Mouse (Mus musculus) liver, embryonic 16.5 days (tissue): ENCODE data around the gene Zc3hc1. TPM values are rescaled to one million over a fixed set of nuclear protein-coding genes. Genes with fewer than 3 reads are reported as not detected.

ENCODE experiments used
- ATAC-seq: fragments of 200-750 bp; cut with Nextera tagmentation; 2 replicates; pipeline ENCODE4 v1.8.0; 2017; ENCODE audit warnings: low read depth, mild to moderate bottlenecking, moderate number of reproducible peaks, moderate library complexity
- H3K27ac ChIP-seq: fragments of 300-500 bp; sonication (generic); 2 replicates; pipeline ENCODE4 v1.5.1; 2014; ENCODE audit warnings: mild to moderate bottlenecking, low read length
- H3K27me3 ChIP-seq: fragments of 300-500 bp; sonication (generic); 2 replicates; pipeline ENCODE4 v1.6.1; 2014; ENCODE audit warnings: low read depth, low read length, mixed read lengths; ENCODE audit not compliant: control insufficient read depth, insufficient read depth
- H3K36me3 ChIP-seq: fragments of 300-500 bp; sonication (generic); 2 replicates; pipeline ENCODE4 v1.6.1; 2014; ENCODE audit warnings: mild to moderate bottlenecking; ENCODE audit not compliant: control insufficient read depth, insufficient read depth
- H3K4me1 ChIP-seq: fragments of 300-500 bp; sonication (generic); 2 replicates; pipeline ENCODE4 v1.6.1; 2014; ENCODE audit warnings: low read depth, low read length, mixed read lengths; ENCODE audit not compliant: control insufficient read depth
- H3K4me2 ChIP-seq: fragments of 300-500 bp; sonication (generic); 2 replicates; pipeline ENCODE4 v1.6.1; 2014; ENCODE audit warnings: low read depth, low read length, mixed read lengths
- H3K4me3 ChIP-seq: fragments of 300-500 bp; sonication (generic); 2 replicates; pipeline ENCODE4 v1.5.1; 2014; ENCODE audit warnings: low read depth, mild to moderate bottlenecking, low read length
- H3K9ac ChIP-seq: fragments of 300-500 bp; sonication (generic); 2 replicates; pipeline ENCODE4 v1.6.1; 2014; ENCODE audit warnings: low read depth, low read length
- H3K9me3 ChIP-seq: fragments of 300-500 bp; sonication (generic); replicated peaks from 2 replicates; pipeline ENCODE4 v1.6.1; 2016; ENCODE audit warnings: low read length; ENCODE audit not compliant: control insufficient read depth
- WGBS: fragments of 180-500 bp; shearing (Covaris S2); extraction: QIAGEN DNeasy Blood & Tissue Kit; methylation state at CpG from one replicate; pipeline ENCODE4 v1.1.7; 2014; ENCODE audit not compliant: insufficient replicate concordance; 5-methylcytosine and 5-hydroxymethylcytosine counted together
- polyA plus RNA-seq: library from polyadenylated mRNA; unstranded; fragments of >200 nt; fragmentation: Nextera tagmentation; extraction: Ambion mirVana; gene quantifications from 2 replicates; pipeline ENCODE4 v1.2.1, GENCODE M21; 2015

Zc3hc1 gene
- 20.9 and 22.5 TPM in 2 replicates for polyA plus RNA-seq

GRCm38 (mm10) chr6:30390714-30391697 lies at the start of gene Zc3hc1:
TSS of gene Zc3hc1 (minus strand) at chr6:30391028.
- no peaks in the 10 kb centered on the region for H3K9me3 ChIP-seq
- no peaks in the 10 kb centered on the region for H3K27me3 ChIP-seq
- ATAC-seq = peak; percentile 92
- WGBS = 8% methylated on average over 33 of the region's 33 CpGs
- peak within 1 kb of the TSS; percentile 55 for H3K4me2 ChIP-seq
- peaks cover 7% of the 10 kb centered on the region; the same call in 1 of the 2 replicates for H3K4me1 ChIP-seq
- H3K4me3 ChIP-seq = peak within 1 kb of the TSS; percentile 70
- H3K36me3 ChIP-seq = no peaks in the 10 kb centered on the region
- peak within 1 kb of the TSS; percentile 70 for H3K9ac ChIP-seq
- H3K27ac ChIP-seq = peak within 1 kb of the TSS; percentile 26

GRCm38 (mm10) chr6:30439576-30439975 lies 48.7 kb upstream of the Zc3hc1 start:
- Histone ChIP-seq H3K4me2 (no peak overlapping the region), H3K36me3 (peaks cover 7% of the 10 kb centered on the region; the same call in 1 of the 2 replicates), H3K9me3 (no peaks in the 10 kb centered on the region), H3K4me3 (no peak overlapping the region), H3K4me1 (peaks cover 2% of the 10 kb centered on the region; the same call in 1 of the 2 replicates), H3K27ac (no peak overlapping the region), H3K9ac (no peak overlapping the region), H3K27me3 (no peaks in the 10 kb centered on the region)
- WGBS = 91% methylated on average over 10 of the region's 10 CpGs
- ATAC-seq = no peak

- 65% methylated on average over 3 of the region's 3 CpGs for WGBS
- Histone ChIP-seq H3K27ac (peak overlapping the region; percentile 78), H3K36me3 (peaks cover 4% of the 10 kb centered on the region; the same call in 1 of the 2 replicates), H3K27me3 (no peaks in the 10 kb centered on the region), H3K4me3 (no peak overlapping the region), H3K9ac (no peak overlapping the region), H3K4me2 (no peak overlapping the region), H3K9me3 (no peaks in the 10 kb centered on the region), H3K4me1 (peaks cover 2% of the 10 kb centered on the region; the same call in 1 of the 2 replicates)
- ATAC-seq = peak; percentile 85
Observed at GRCm38 (mm10) chr6:30437054-30437453, 46.2 kb upstream of the Zc3hc1 start.

DNA sequence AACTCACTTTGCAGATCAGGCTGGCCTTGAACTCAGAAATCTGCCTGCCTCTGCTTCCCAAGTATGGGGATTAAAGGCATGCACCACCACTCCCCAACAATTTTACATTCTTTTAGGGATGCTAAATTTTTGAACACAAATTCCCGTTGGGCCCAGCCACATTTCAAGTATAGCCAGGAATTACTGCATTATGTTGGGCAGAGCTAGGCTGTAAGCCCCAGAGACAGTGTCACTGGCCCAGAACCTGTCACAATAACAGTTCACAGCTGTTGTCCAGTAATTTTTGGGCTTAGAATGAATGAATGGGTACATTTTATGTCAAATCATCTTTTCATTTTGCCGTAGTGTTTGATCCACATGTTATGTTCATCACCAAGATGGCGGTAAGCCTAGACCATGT lies 45.6 kb upstream of the Zc3hc1 start:
- no peaks in the 10 kb centered on the region for H3K27me3 ChIP-seq
- H3K9ac ChIP-seq = no peak overlapping the region
- no peak overlapping the region for H3K4me2 ChIP-seq
- 80% methylated on average over 3 of the region's 3 CpGs for WGBS
- no peak overlapping the region for H3K4me3 ChIP-seq
- no peaks in the 10 kb centered on the region for H3K9me3 ChIP-seq
- H3K36me3 ChIP-seq = peaks cover under 1% of the 10 kb centered on the region; the same call in 1 of the 2 replicates
- peak overlapping the region; percentile 58 for H3K27ac ChIP-seq
- no peak for ATAC-seq
- H3K4me1 ChIP-seq = peaks cover 2% of the 10 kb centered on the region; the same call in 1 of the 2 replicates

DNA sequence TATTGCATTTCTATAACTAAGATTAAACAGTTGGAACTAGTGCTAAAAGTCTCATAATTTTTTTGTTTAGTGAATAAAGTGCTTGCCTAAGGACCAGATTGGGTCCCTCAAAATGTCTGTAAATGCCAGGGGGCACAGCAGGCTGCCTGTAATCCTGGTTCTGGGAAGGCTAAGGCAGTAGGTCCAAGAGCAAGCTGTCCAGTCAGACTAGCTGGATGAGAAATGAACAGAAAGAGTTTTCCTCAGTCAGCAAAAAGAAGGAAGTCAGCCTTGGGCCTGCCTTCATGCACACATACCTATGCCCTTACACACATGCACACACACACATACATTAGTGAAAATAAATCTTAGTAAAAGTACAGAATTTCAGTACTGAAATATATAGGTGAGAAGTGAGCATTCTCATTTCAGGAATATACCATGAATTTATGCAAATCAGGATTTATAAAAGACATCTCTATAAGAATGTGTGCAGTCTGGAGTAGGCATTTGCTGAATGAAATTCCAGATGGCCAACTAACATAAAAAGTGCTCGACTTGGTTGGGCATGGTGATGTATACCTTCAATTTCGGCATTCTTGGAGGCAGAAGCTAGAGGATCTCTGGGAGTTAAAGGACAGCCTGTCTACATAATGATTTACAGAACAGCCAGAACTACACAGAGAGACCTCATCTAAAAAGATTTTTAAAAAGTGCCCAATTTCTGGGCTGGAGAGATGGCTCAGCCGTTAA lies 41.8 kb upstream of the Zc3hc1 start:
- Histone ChIP-seq H3K4me2 (no peak overlapping the region), H3K4me1 (peaks cover 2% of the 10 kb centered on the region; the same call in 1 of the 2 replicates), H3K4me3 (no peak overlapping the region), H3K9ac (no peak overlapping the region), H3K9me3 (no peaks in the 10 kb centered on the region), H3K36me3 (no peaks in the 10 kb centered on the region), H3K27me3 (no peaks in the 10 kb centered on the region), H3K27ac (no peak overlapping the region)
- ATAC-seq = no peak
- WGBS = 60% methylated on average over 3 of the region's 3 CpGs

DNA sequence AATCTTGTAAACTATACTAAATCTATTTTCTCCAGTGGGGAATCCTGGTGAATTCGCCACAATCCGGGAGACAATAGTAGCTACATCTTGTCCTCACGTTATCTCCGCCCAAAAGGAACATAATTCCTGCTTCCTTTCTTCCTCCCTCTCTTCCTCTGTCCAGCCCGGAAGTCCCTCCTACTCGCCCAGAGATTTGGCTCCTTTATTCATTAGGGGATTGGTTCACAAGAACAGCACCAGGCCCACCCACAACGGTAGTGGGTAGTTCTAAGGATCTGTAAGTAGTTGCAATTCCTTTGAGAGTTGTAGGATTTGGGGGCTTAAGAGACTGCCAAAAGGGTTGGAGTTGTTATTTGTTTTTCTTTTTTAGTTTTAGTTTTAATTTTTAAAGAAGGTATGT lies 26.0 kb upstream of the Zc3hc1 start:
- Histone ChIP-seq H3K4me3 (no peak overlapping the region), H3K9ac (no peak overlapping the region), H3K36me3 (0 out of 2 replicates have a peak, but pooled peaks cover 4% of the 10 kb centered on the region), H3K27ac (no peak overlapping the region), H3K9me3 (no peaks in the 10 kb centered on the region), H3K4me2 (no peak overlapping the region), H3K4me1 (no peaks in the 10 kb centered on the region), H3K27me3 (no peaks in the 10 kb centered on the region)
- ATAC-seq = no peak
- WGBS = 74% methylated on average over 7 of the region's 7 CpGs

GRCm38 (mm10) chr6:30416126-30416525 lies 25.3 kb upstream of the Zc3hc1 start:
- no peaks in the 10 kb centered on the region for H3K27me3 ChIP-seq
- H3K9me3 ChIP-seq = no peaks in the 10 kb centered on the region
- no peak overlapping the region for H3K9ac ChIP-seq
- H3K4me3 ChIP-seq = no peak overlapping the region
- H3K4me1 ChIP-seq = no peaks in the 10 kb centered on the region
- ATAC-seq = no peak
- no peak overlapping the region for H3K27ac ChIP-seq
- 80% methylated on average over 2 of the region's 2 CpGs for WGBS
- H3K36me3 ChIP-seq = 0 out of 2 replicates have a peak, but pooled peaks cover under 1% of the 10 kb centered on the region
- H3K4me2 ChIP-seq = no peak overlapping the region

- 71% methylated on average over 4 of the region's 4 CpGs for whole genome bisulfite sequencing
- Histone ChIP-seq H3K4me1 (no peaks in the 10 kb centered on the region; the same call in 1 of the 2 replicates), H3K27ac (no peak overlapping the region), H3K4me3 (no peak overlapping the region), H3K4me2 (no peak overlapping the region), H3K9me3 (no peaks in the 10 kb centered on the region), H3K9ac (no peak overlapping the region), H3K36me3 (no peaks in the 10 kb centered on the region), H3K27me3 (no peaks in the 10 kb centered on the region)
- no peak for ATAC-seq
Observed at GRCm38 (mm10) chr6:30411311-30411710, 20.5 kb upstream of the Zc3hc1 start.
